Mouse (Mus musculus) kidney, postnatal 4 days (tissue): ENCODE results near the gene Zfp870.
"Not testable (repeated sequence)": the region's sequence is repeated elsewhere in the genome, so short reads cannot be mapped to it uniquely, and the experiment has no call there.

ENCODE experiments used
- DNase-seq, 2 experiments: peaks; one replicate each; pipeline ENCODE4 v3.0.0; 2021; ENCODE audit warnings: mixed read lengths in 2 of 2

The Zfp870 gene

DNA sequence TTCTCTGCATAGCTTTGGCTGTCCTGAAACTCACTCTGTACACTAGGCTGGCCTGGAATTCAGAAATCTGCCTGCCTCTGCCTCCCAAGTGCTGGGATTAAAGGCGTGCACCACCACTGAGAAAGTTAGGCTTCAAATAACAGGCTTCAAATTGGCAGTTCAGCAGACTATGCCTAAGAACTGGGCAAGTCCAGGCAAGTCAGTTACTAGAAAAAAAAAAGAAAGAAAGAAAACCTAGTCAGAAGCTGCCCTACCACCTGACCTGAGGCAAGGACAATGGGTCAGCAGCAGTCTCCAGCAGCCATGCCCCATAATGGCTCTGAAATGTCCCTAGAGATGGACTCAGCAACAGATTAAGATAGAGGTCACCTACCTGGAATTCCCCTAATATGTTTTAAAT is 20.0 kb downstream of the Zfp870 start:
- no peak for DNase-seq

DNA sequence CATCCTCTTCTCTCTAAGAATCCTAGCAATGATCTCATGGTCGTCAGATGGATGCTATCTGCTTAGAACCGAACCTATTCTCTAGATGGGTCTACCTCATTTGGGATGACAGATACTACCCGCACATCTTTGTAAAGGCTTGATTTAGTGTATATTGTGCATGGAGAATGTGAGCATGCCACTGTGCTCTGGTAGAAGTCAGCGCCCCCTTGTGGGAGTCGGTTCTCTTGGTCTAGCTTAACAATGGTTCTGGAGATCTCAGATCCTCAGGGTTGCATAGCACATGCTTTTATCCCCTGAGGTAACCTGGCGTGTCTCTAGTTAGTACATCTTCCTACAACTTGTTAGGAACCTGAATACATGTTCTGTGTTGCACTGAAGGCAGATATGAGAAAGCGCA is 24.2 kb downstream of the Zfp870 start:
- not testable (repeated sequence) for DNase-seq

DNA sequence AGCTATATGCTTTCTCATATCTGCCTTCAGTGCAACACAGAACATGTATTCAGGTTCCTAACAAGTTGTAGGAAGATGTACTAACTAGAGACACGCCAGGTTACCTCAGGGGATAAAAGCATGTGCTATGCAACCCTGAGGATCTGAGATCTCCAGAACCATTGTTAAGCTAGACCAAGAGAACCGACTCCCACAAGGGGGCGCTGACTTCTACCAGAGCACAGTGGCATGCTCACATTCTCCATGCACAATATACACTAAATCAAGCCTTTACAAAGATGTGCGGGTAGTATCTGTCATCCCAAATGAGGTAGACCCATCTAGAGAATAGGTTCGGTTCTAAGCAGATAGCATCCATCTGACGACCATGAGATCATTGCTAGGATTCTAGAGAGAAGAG is 34.7 kb downstream of the Zfp870 start:
- DNase-seq, result not testable (repeated sequence)

DNA sequence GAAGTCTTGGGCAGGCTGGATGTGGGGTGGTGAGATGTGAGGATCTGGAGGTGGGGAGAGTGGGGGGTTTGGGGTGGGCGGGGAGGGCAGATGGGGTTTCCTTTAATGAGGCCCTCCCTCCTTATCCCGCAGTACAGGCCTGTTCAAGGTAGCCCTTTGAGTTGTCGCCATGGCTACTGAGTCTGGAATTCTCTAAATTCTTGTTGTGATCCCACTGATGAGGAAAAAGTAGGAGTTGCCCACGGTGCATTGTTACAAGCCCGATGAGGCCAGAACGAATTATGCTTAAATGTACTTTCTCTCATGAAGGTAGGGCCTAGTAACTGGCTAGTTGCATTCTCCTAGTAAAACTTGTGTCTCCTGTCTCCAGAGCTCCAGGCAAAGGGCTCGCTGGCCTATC is 39.9 kb downstream of the Zfp870 start:
- no peak for DNase-seq

DNA sequence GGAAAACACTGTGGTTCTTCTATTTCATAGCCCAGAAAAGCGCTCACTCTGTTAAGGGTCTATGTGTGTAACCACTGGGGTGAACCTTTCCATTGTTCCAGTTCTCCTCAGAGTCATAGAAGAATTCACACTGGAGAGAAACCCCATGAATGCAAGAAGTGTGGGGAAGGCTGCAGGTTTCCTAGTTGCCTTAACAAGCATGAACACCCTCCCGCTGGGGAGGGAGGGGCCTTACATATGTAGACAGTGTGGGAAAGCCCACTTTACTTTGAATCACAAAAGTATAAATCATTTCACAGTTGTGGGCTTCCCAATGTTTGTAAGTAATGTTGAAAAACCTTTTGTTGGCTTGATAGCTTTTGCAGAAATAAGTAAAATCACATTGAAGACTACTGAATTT is 50.1 kb downstream of the Zfp870 start:
- no peak for DNase-seq

DNA sequence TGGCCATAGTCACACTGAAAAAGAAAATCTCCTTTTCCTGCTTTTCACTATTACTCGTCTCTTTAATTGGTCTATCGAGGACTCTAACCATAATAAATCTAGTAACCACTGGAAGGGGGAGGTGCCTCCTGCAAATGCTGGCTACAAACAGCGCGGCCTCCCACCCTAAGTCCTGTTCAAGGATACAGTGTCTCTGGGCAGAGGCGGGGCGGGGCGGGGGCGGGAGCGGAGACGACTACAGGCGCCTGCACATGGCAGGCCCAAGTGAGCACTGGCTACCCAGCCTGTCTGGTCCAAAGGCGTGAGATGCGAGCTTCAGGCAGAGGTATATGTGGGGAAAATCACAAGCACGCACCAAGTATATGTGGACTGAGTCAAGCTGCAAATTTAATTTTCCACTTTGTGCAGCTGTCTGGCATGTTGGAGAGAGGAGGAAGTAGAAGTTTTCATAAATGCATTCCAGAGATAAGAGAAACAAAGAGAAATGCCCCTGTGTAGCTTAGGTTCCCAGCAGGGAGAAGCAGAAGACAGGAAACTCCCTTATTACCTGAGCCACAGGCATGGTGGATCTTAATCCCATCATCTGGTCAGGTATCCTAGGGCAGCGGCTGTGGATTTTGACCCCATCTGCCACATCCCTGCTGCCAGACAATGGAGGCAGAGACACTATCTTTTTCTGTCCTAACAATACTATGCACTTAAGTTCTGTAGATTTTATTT is 52.2 kb downstream of the Zfp870 start:
- DNase-seq, result peak; percentile 49 to 65

DNA sequence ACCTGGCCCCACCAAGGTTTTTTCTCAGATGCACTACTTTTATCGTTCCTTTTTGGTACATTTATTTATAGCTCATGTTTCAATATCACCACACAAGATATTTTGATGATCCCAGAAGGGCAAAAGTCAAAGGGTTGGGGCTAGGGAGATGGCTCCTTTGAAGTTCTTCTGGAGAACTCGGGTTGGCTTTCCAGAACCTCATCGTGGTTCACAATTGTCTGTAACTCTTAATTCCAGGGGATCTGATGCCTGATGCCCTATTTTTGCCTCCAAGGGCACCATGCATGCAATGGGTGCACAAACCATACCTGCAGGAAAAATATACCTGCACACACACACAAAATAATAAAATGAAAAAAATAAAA is 61.0 kb downstream of the Zfp870 start:
- no peak for DNase-seq

DNA sequence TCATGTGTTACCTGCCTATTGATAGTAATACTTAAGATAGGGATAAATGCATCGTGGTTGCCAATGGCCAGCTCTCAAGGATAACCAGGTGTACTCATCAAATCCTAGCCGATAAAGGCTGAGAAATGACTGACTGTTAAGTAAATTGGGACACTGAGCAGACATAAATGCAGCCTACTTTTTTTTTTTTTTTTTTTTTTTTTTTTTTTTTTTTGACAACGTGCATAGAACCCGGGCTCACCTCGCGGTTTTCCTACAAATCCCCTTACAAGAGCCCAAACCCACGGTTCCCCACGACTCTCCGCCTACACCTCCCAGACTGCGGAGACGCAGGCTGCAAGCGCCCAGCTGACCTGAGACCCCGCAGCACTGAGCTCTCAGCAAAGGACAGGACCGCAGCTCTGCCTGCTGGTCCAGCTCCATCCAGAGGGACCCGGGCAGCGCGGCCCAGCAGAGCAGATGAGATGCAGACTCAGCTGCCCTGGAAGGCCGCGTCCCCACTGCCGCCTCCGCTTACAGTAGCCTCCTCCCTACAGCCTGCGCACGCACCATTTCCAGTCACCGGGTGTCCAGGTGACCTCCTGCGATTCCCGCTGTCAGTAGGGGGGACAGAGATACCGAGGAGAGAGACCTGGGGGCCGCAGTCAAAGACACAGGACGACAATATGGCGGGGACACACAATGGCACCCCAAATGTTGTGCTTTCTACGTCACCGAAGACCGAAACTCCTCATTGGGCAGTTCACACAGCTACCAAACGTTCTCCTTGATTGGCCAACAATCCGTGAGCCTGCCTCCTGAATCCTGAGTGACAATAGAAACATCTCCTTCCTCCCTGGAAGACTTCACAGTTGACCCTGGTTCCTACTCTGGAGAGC is 61.7 kb downstream of the Zfp870 start, which contains the start of gene Zfp799:
Zfp799 (minus strand) TSS at position 722 of the 878 bp plus-strand sequence.
- peak; percentile 74 to 84 for DNase-seq
